Mouse (Mus musculus) kidney, postnatal 10 days (tissue): ENCODE results near the gene Igsf23.
"Not testable (repeated sequence)": the region's sequence is repeated elsewhere in the genome, so short reads cannot be mapped to it uniquely, and the experiment has no call there.

ENCODE experiments used
- DNase-seq: peaks from one replicate; pipeline ENCODE4 v3.0.0; 2021; ENCODE audit warnings: mixed read lengths

Igsf23 gene

GRCm38 (mm10) chr7:19950589-19950988 is at the start of gene Igsf23:
Gene Igsf23 (minus strand): TSS chr7:19950756.
- DNase-seq: no peak

GRCm38 (mm10) chr7:19996721-19997120 is 46.2 kb upstream of the Igsf23 start:
- not testable (repeated sequence) for DNase-seq

DNA sequence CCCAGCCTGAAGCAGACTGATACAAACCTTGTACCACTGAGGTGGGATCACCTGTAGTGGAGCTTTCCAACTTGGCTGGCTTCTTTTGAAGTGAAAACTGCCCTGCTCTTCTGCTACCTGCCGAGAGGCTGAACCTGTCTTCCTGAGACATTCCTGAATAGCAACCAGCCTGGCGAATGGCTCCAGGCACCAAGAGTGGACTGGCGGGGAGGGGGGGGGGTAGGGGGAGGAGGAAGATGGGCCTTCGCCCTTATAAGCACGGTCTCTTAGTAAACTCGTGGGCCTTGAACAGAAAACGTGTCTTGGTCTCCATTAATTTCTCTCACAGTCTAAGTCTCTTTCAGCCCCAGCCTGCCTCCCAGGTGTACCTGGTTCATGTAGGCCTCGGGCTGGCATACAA is 40.6 kb upstream of the Igsf23 start, which contains the start of gene Nlrp9b:
Gene Nlrp9b (plus strand): TSS at position 301 of the 400 bp plus-strand sequence.
- DNase-seq: not testable (repeated sequence)

GRCm38 (mm10) chr7:19971516-19971915 is 21.0 kb upstream of the Igsf23 start:
- DNase-seq: no peak

- no peak for DNase-seq
Observed at GRCm38 (mm10) chr7:19970196-19970595, 19.6 kb upstream of the Igsf23 start.

- DNase-seq: no peak
Observed at GRCm38 (mm10) chr7:19969541-19970090, 19.1 kb upstream of the Igsf23 start.

- DNase-seq: no peak
Observed at GRCm38 (mm10) chr7:19969106-19969505, 18.6 kb upstream of the Igsf23 start.

DNA sequence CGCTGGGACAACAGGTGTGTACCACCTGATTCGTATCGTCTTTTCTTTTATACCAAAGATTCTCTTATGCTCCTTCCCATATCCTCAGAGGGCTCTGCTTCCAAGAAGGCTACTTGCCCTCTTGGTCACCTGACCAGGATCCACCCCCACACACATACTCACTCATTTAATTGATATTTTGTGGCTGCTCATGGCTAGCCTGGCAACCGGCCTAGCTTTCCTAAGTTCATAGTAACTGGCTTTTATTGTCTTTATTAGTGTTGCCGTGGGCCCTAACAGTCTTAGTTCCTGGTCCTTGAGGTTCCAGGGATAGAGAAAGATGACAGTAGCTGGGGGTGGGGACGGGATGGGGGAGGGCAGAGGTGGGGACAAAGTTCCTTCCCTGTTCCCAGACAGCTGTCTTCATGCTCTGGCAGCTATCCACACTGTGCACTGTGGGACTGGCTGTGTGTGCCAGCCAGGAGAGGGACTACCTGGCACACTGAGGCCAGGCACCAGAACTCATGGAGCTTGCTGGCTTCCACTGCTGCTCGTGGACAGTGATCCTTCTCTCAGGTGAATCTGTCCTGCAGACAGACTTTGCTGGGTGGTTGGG is 14.5 kb upstream of the Igsf23 start, which contains the start of gene Ceacam20:
Gene Ceacam20 (plus strand): TSS at position 428 of the 595 bp plus-strand sequence.
- DNase-seq: no peak

DNA sequence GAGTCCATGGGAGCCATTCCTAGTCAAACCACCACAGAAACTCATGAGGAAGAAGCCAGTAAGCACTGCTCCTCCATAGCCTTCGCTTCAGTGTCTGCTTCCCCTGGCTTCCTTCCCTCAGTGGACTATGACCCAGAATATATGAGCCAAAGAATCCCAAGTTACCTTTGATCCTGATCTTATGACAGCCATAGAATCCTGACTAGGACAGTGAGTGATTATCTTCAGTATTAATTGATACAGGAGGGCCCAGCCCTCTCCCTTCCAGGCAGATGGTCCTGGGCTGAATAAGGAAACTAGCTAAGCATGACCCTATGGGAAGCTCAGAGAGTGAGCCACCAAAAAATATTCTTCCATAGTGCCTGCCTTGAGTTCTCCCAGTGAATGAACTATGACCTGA is 11.9 kb upstream of the Igsf23 start:
- DNase-seq: no peak

GRCm38 (mm10) chr7:19956341-19956781 is 5.8 kb upstream of the Igsf23 start:
- DNase-seq: peak; percentile 95

GRCm38 (mm10) chr7:19955861-19956260 is 5.3 kb upstream of the Igsf23 start:
- DNase-seq: no peak

GRCm38 (mm10) chr7:19953054-19953453 is 2.5 kb upstream of the Igsf23 start:
- no peak for DNase-seq

DNA sequence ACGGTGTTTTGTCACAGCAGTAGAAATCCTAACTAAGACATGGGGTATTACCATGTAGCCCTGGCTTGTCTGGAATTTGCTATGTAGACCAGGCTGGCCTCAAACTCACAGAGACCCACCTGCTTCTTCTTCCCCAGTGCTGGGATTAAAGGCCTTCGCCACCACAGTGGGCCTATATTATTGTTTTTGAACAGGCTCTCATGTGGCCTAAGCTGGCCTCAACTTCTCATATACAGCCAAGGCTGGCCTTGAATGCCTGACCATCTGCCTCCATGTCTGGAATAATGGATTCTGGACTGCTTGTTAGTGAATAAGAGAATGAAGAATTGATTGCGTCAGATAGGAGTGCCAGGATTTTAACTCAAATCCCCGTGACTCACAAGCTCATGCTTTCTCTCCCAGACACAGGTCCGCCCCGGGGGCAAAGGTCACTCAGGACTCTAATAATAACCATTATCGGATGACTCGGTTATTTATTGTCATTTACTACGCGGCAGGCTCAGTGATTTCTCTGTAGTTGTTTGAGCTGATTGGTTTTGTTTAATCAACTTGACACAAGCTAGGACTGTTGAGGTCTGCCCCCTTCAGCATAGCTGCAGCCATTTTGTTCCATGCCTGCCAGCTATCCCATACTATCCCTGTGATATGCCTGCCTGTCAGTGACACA is 1.9 kb upstream of the Igsf23 start:
- peak; percentile 19 for DNase-seq

DNA sequence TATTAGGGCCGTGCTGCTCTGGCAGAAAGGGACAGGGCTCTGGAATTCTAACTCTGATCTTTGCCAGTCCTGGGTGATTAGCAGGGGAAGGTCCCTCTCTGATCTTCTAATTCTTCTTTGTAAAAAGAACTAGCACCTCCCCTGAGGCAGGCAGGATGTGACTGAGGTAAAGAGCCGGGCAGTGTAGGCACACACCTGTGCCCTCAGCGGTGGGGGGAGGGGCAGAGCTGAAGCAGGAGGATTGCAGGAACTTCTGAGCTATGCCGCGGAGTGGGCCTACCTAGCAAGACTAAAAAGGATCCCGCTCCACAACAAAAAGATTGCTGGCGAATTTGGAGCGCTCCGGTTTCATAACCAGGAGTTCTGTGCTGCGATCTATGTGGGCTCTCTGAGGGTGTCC is 560 bp downstream of the Igsf23 start:
- DNase-seq: no peak

DNA sequence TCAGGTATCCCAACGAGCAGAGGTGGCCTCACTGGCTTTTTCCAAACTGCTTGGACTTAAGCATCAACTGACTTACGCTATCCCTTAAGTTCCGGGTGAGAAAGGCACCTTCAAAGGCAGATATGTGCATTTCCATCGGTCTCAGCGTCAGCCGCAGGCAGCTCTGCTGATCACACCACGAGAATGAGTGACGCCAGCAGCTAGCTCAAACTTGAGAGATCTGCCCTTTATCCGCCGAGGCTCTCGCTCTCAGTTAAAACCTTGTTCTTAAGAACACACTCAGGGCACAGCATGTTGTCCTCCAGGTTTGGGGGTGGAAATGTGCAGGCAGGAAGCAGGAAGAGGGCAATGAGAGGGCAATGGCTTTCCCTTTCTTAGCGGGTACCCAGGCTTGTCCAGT is 1.6 kb downstream of the Igsf23 start:
- DNase-seq: no peak

DNA sequence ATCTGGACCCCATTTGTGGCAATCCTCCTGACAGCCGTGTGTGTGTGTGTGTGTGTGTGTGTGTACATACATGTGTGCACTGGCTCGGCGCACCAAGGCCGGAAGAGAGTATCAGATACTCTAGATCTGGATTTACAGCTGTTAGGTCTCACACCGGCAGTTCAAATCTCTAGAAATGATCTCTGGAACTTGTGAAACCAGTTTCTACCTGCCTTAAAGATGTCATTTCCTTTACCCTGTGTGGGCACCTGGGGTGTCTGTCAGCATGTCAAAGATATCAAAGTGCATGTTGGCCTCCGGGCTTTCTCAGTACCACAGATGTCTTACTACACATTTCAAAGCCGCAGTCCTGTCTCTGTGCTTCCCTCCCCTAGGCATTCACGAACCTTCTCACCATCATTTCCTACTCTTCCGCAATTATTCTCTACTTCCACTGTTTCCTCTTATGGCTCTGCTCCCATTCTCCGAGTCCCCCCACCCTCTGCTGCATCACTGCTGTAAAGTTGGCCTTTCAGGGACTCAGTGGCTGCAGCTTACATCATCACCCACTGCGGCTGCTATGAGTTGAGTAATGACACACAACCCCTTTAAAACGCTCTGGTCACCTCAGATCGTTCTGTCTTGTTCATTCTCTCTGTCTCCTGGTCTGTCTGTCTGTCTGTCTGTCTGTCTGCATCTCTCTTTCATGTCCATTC is 4.6 kb downstream of the Igsf23 start:
- DNase-seq: no peak

DNA sequence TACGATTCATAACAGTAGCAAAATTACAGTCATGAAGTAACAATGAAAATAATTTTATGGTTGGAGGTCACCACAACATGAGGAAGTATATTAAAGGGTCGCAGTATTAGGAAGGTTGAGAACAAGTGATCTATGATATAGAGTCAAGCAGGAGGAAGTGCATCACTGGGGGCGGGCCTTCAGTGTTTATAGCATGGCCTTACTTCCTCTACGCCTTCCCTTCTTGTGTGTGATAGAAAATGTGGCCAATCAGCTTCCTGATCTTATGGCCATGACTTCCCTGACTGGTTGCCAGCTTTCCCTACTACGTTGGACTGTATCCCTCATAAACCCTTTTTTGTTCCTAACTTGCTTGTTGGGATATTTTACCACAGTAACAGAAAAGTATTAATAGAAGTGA is 5.4 kb downstream of the Igsf23 start:
- DNase-seq: no peak

- no peak for DNase-seq
Observed at GRCm38 (mm10) chr7:19944709-19945108, 5.8 kb downstream of the Igsf23 start.

DNA sequence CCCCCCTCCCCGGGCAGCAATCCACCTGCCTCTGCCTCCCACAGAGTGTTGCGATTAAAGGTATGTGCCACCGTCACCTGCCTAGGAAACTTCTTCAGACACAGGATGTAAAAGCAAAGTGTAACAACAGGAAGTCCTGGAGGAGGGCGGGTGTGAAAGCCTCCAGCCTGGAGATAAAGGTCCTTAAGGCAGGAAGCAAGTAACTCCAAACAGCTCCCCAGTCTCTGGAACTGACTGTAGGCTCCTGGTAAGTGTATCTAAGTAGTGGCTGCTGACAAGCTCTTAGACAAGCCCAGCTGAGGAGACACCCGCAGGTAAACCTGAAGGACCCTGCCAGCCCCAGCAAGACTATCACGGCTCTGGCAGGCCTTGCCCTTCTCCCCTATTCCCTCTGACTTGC is 10.3 kb downstream of the Igsf23 start:
- peak; percentile 25 for DNase-seq

- peak; percentile 87 for DNase-seq
Observed at GRCm38 (mm10) chr7:19939555-19940235, 10.9 kb downstream of the Igsf23 start.

DNA sequence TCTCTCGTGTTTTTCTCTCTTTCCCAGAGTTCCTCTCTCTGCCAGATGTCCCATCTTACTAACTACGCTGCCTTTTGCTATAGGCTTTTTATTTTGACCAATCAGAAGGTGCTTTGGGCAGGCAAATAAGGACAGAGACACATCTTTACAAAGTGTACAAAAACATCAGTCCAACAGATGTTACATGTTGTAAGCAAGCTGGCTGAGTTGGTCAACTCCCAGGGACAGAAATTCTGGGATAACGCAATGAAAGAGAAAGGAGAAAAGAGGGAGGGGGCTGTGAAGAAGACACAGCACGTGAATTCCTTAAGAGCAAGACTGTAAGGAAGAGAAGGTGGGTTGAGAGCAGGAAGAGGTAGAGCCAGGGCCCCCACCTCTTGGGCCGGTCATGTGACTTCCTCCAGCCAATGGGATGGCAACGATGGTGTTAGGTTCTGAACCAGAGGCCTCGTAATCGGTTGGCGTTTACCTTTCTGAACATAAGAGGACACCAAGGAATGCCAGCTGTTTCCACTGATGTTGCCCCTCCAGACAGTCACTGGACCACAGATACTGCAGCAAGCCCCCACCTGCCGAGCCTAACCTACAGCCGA is 13.2 kb downstream of the Igsf23 start:
- no peak for DNase-seq

DNA sequence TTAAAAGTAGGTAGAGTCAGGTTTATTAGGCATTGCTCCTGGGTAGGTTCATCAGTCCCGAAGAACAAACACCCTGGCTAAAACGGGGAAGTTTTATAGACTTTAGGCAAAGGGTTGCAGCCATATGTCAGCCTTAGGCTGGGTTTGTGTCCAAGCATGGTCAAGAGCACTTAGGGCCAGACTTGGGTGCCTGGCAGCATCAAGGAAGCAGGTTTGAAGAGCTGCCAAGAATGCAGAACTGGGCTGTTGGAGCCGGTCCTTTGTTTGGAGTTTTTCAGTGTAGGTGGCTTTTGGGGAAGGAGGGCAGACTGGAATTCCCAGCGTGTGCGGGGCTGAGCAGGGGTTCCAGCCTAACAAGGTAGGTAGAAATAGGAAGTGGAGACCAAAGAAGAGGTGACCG is 14.6 kb downstream of the Igsf23 start:
- peak; percentile 36 for DNase-seq
